Mouse (Mus musculus) neural tube, embryonic 13.5 days (tissue): ENCODE results near the gene Tnrc6b. TPM values are rescaled to one million over a fixed set of nuclear protein-coding genes. Genes with fewer than 3 reads are reported as not detected.

Source experiments
- ATAC-seq: fragments of 200-750 bp; cut with Nextera tagmentation; 2 replicates; pipeline ENCODE4 v1.8.0; 2017; ENCODE audit warnings: low read depth, mild to moderate bottlenecking, moderate TSS enrichment, moderate library complexity
- H3K27ac ChIP-seq: fragments of 300-500 bp; sonication (generic); replicated peaks from 2 replicates; pipeline ENCODE4 v1.5.1; 2015; ENCODE audit warnings: moderate library complexity, mild to moderate bottlenecking, inconsistent platforms
- H3K27me3 ChIP-seq: fragments of 300-500 bp; sonication (generic); 2 replicates; pipeline ENCODE4 v1.6.1; 2015; ENCODE audit warnings: mild to moderate bottlenecking, inconsistent platforms
- H3K36me3 ChIP-seq: fragments of 300-500 bp; sonication (generic); 2 replicates; pipeline ENCODE4 v1.6.1; 2015; ENCODE audit warnings: mild to moderate bottlenecking, inconsistent platforms
- H3K4me1 ChIP-seq: fragments of 300-500 bp; sonication (generic); replicated peaks from 2 replicates; pipeline ENCODE4 v1.6.1; 2015; ENCODE audit warnings: inconsistent platforms
- H3K4me2 ChIP-seq: fragments of 300-500 bp; sonication (generic); 2 replicates; pipeline ENCODE4 v1.6.1; 2015; ENCODE audit warnings: inconsistent platforms, mild to moderate bottlenecking, moderate library complexity
- H3K4me3 ChIP-seq: fragments of 300-500 bp; sonication (generic); 2 replicates; pipeline ENCODE4 v1.5.1; 2015; ENCODE audit warnings: mild to moderate bottlenecking, inconsistent platforms
- H3K9ac ChIP-seq: fragments of 300-500 bp; sonication (generic); 2 replicates; pipeline ENCODE4 v1.6.1; 2015; ENCODE audit warnings: moderate library complexity, mild to moderate bottlenecking, inconsistent platforms
- H3K9me3 ChIP-seq: fragments of 300-500 bp; sonication (generic); 2 replicates; pipeline ENCODE4 v1.6.1; 2016; ENCODE audit warnings: inconsistent platforms
- WGBS: fragments of 180-500 bp; shearing (Covaris S2); methylation state at CpG from one replicate; pipeline ENCODE4 v1.1.7; 2015; 5-methylcytosine and 5-hydroxymethylcytosine counted together
- polyA plus RNA-seq: library from polyadenylated mRNA; unstranded; fragments of >200 nt; fragmentation: Nextera tagmentation; extraction: Ambion mirVana; gene quantifications from 2 replicates; pipeline ENCODE4 v1.2.1, GENCODE M21; 2015

Gene Tnrc6b
- polyA plus RNA-seq, 1 experiment from 2014 or later = 35.5 TPM

DNA sequence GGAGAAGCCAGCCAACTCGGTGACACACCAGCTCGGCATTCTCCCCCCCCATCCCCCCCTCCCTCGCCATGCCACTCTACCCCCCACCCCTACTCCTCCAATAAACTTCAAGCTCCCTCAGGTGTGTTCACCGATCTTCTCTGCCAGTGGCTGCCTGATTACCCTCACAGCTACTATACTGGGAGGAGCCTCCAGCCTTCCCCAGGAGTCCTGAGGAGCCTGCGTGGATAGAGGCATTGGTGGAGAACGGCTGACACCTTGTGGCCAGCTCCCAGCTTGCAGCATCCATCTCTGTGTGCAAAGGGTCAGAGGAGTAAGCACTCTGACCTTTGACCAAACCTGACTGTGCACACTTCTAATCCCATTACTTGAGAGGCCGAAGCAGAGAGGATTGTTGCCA is 6.8 kb upstream of the Tnrc6b start:
- Histone ChIP-seq H3K36me3 (no peaks in the 10 kb centered on the region), H3K4me3 (no peak overlapping the region), H3K27ac (no peak overlapping the region), H3K27me3 (peaks cover 5% of the 10 kb centered on the region; the same call in 1 of the 2 replicates), H3K9ac (no peak overlapping the region), H3K4me2 (0 out of 2 replicates have a peak overlapping the region, but pooled peaks have one; percentile 27), H3K9me3 (no peaks in the 10 kb centered on the region), H3K4me1 (peaks cover 35% of the 10 kb centered on the region)
- 6% methylated on average over 7 of the region's 7 CpGs for WGBS
- peak; percentile 84 for ATAC-seq

DNA sequence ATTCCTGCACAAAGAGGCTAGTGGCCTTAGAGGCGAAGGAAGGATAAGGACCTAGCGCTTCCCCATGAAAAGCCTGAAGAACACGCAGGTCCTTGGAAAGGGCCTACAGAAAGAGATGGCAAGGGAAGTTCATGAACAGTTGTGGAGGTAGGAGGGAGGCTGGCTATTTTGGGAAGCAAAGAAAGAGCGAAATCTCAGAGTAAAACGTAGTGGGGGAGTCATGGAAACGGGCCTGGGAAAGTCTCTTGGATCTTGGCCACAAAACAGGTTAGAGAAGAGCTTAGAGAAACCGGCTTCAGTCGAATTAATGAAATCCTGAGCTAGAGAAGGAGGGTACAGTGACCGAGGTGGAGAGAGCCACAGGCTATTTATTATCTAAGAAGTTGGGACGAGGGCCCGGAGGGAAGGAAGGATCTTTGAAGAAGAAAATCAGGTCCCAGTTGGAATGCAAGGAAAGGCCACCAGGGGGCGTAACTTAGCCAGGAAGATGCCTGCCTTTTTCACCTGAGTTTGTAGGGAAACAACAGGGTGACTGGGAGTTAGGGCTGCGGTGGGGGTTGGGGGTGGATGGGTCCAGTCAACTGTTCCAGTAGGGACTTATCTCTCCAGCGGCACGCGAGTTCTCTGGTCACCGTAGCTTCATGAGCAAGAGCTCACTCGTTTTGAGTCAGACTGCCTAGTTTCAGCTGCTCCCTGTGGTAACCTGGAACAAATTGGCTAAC is 5.1 kb upstream of the Tnrc6b start:
- Histone ChIP-seq H3K4me1 (peaks cover 40% of the 10 kb centered on the region), H3K27ac (peak overlapping the region; percentile 89), H3K4me3 (peak overlapping the region; percentile 19), H3K36me3 (no peaks in the 10 kb centered on the region), H3K27me3 (peaks cover 5% of the 10 kb centered on the region; the same call in 1 of the 2 replicates), H3K9me3 (no peaks in the 10 kb centered on the region), H3K9ac (peak overlapping the region; percentile 27), H3K4me2 (peak overlapping the region; percentile 53)
- WGBS = 28% methylated on average over 18 of the region's 18 CpGs
- ATAC-seq = no peak

- Histone ChIP-seq H3K27ac (peak overlapping the region; percentile 89), H3K36me3 (no peaks in the 10 kb centered on the region), H3K4me2 (peak overlapping the region; percentile 53), H3K4me3 (peak overlapping the region; percentile 19), H3K9ac (peak overlapping the region; percentile 27), H3K27me3 (peaks cover 5% of the 10 kb centered on the region; the same call in 1 of the 2 replicates), H3K9me3 (no peaks in the 10 kb centered on the region), H3K4me1 (peaks cover 40% of the 10 kb centered on the region)
- ATAC-seq = no peak
- 9% methylated on average over 11 of the region's 11 CpGs for WGBS
Measured at GRCm38 (mm10) chr15:80706596-80706995, 4.5 kb upstream of the Tnrc6b start.

DNA sequence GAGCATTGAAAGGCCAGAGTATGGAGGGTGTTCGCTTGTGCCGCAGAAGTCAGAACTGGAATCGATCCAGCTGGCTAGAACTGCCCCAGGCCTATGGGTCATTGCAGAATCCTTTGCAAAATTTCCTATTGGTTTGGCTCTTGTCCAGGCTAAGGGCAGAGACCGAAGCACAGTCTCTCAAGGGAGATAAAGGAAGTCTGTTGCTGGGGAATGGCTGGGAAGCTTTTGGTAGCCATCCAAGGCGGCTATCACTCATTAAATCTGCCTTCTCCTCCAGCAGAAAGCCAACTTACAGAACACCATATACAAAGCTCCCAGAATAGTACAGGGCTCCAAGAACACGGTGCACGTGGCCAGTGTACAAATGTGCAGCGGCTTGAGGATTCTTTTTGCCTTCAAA is 4.0 kb upstream of the Tnrc6b start:
- Histone ChIP-seq H3K27ac (peak overlapping the region; percentile 89), H3K4me1 (peaks cover 44% of the 10 kb centered on the region), H3K9me3 (no peaks in the 10 kb centered on the region), H3K9ac (peak overlapping the region; percentile 47), H3K4me3 (no peak overlapping the region), H3K4me2 (peak overlapping the region; percentile 53), H3K27me3 (peaks cover 5% of the 10 kb centered on the region; the same call in 1 of the 2 replicates), H3K36me3 (no peaks in the 10 kb centered on the region)
- no peak for ATAC-seq
- WGBS = 36% methylated on average over 8 of the region's 8 CpGs

DNA sequence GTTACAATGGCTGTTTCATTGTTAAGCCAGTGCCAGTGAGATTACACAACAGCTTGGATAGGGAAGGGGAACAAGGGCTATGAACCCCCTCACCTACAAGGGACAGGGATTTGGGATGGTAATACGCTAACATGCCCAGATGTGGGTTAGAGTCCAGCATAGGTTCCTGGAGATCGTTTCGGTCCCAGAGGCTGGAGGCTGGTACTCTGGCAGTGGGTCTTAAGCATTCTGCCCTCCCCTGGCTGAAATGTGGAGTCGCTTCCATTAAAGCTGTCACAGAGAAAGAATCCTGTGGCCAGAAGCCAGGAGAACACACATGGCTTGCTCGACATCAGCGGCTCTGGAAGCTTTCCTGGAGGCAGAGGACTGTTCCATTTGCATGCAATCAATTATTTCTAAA is 1.5 kb upstream of the Tnrc6b start:
- Histone ChIP-seq H3K9ac (no peak overlapping the region), H3K4me2 (no peak overlapping the region), H3K4me3 (no peak overlapping the region), H3K36me3 (no peaks in the 10 kb centered on the region), H3K27ac (no peak overlapping the region), H3K27me3 (no peaks in the 10 kb centered on the region), H3K4me1 (peaks cover 51% of the 10 kb centered on the region), H3K9me3 (no peaks in the 10 kb centered on the region)
- no peak for ATAC-seq
- WGBS = 46% methylated on average over 6 of the region's 6 CpGs

GRCm38 (mm10) chr15:80710257-80710607 is 881 bp upstream of the Tnrc6b start:
- H3K4me2 ChIP-seq = peak overlapping the region; percentile 49
- H3K36me3 ChIP-seq = no peaks in the 10 kb centered on the region
- ATAC-seq = no peak
- no peak overlapping the region for H3K9ac ChIP-seq
- peak overlapping the region; percentile 68 for H3K4me3 ChIP-seq
- no peaks in the 10 kb centered on the region for H3K9me3 ChIP-seq
- WGBS = 10% methylated on average over 5 of the region's 5 CpGs
- H3K27ac ChIP-seq = peak overlapping the region; percentile 96
- peaks cover 51% of the 10 kb centered on the region for H3K4me1 ChIP-seq
- H3K27me3 ChIP-seq = no peaks in the 10 kb centered on the region

DNA sequence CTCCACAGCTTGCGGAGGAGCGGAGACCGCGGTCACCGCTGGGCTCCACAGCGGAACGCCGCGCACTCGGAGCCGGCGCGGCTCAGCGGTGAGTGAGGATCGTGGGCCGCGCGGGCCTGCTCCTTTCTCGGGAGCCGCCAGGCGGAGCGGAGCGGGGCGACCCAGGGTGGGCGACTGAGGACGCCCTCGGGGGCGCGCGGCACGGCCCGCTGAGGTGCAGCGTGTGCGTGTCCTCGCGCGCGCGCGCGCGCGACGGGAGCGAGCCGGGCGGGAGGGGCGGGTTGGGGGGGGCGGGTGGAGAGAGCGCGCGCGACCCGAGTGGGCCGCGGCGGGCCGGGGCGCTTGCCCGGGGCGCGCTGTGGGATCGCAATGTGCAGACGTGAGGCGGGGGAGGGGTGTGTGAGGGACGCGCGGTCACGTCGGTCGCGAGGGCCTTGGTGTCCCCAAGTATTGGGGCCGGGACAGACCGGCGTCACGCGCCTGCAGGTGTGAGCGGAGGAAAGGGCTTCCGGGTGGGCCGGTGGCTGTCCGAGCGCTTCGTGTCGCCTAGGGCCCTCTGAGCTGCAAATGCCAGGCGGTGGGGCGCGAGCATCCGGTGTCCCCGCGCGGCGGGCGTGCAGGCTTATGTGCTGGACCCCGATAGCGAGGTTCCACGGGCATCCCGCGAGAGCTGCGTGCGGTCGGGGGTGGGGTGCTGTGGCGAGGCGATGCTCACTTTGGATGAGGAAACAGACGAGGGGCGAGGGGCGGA is 463 bp downstream of the Tnrc6b start:
- WGBS = under 1% methylated on average over 74 of the region's 106 CpGs
- Histone ChIP-seq H3K4me1 (peaks cover 39% of the 10 kb centered on the region), H3K4me2 (peak overlapping the region; percentile 83), H3K36me3 (no peaks in the 10 kb centered on the region), H3K27me3 (no peaks in the 10 kb centered on the region), H3K27ac (peak overlapping the region; percentile 92), H3K4me3 (peak overlapping the region; percentile 68), H3K9me3 (no peaks in the 10 kb centered on the region), H3K9ac (peak overlapping the region; percentile 90)
- peak; percentile 50 for ATAC-seq

DNA sequence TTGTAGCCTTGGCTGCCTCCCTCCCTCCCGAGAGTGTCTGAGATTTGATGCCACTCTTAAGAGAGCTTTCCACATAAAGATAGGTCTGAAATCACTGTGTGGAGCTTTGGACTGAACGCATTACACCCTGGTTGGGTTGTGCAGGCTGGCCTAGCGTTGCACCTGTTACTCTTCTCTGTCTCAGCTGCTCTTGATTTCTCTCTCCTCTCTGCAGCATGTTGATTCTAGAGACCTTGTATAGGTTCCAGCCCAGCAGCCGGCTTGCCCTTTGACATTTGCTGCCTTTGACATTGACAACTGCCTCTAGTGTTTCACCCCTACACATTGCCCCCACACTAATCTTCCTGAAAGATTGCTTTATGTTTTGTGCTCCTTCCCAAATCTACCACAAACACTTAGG is 3.2 kb downstream of the Tnrc6b start:
- no peak overlapping the region for H3K4me3 ChIP-seq
- H3K9me3 ChIP-seq = no peaks in the 10 kb centered on the region
- no peak overlapping the region for H3K27ac ChIP-seq
- no peaks in the 10 kb centered on the region for H3K27me3 ChIP-seq
- H3K4me2 ChIP-seq = no peak overlapping the region
- no peak overlapping the region for H3K9ac ChIP-seq
- ATAC-seq = no peak
- no peaks in the 10 kb centered on the region for H3K36me3 ChIP-seq
- H3K4me1 ChIP-seq = peaks cover 15% of the 10 kb centered on the region
- WGBS = 77% methylated on average over 4 of the region's 4 CpGs

DNA sequence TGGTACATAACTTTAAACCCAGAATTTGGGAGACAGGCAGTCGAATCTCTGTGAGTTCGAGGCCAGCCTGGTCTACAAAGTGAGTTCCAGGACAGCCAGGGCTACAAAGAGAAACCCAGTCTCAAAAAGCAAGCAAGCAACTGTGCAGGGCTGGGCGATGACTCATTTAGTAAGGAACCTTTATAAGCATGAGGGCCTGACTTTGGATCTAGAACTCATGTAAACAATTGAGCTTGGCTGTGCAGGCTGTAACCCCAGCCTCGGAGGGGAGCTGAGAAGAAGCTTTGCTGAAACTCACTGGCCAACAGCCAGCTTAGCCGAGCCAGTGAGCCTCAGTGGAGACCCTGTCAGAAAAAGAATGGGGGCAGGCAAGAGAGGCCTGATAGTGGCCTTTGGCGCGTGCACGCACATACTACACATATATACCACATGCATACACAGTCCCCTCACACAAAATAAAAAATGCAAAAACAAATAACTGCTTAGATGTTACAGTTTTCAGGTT is 5.6 kb downstream of the Tnrc6b start:
- Histone ChIP-seq H3K9ac (no peak overlapping the region), H3K4me2 (no peak overlapping the region), H3K9me3 (no peaks in the 10 kb centered on the region), H3K4me3 (no peak overlapping the region), H3K4me1 (peaks cover 10% of the 10 kb centered on the region), H3K36me3 (no peaks in the 10 kb centered on the region), H3K27me3 (no peaks in the 10 kb centered on the region), H3K27ac (no peak overlapping the region)
- 84% methylated on average over 8 of the region's 8 CpGs for WGBS
- no peak for ATAC-seq

GRCm38 (mm10) chr15:80717431-80717830 is 6.3 kb downstream of the Tnrc6b start:
- no peak for ATAC-seq
- no peaks in the 10 kb centered on the region for H3K9me3 ChIP-seq
- H3K4me3 ChIP-seq = no peak overlapping the region
- WGBS = 76% methylated on average over 1 of the region's 1 CpGs
- peaks cover 7% of the 10 kb centered on the region for H3K4me1 ChIP-seq
- no peak overlapping the region for H3K9ac ChIP-seq
- no peak overlapping the region for H3K4me2 ChIP-seq
- H3K36me3 ChIP-seq = no peaks in the 10 kb centered on the region
- no peaks in the 10 kb centered on the region for H3K27me3 ChIP-seq
- H3K27ac ChIP-seq = no peak overlapping the region

DNA sequence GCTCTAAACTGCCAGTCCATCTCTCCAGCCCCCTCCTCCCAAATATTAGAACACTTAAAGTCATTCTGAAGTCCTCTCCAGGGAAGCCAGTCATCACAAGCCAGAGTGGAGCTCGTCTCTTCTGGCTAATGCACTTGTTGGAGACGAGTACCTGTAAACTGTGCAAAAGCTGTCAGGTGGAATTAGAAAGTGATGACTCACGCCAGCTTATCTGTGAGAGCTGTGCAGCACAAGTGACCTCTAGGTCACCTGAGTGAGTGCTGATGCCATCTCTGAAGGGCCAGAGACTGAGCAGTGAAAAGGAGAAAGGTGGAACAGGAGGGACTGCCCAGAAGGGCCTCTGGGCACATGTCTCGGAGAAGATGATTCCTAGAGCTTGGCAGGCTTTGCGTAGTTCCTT is 9.1 kb downstream of the Tnrc6b start:
- WGBS = 91% methylated on average over 5 of the region's 5 CpGs
- Histone ChIP-seq H3K4me2 (no peak overlapping the region), H3K36me3 (no peaks in the 10 kb centered on the region), H3K4me1 (peaks cover 11% of the 10 kb centered on the region; the same call in 1 of the 2 replicates), H3K27me3 (no peaks in the 10 kb centered on the region), H3K9me3 (no peaks in the 10 kb centered on the region), H3K4me3 (no peak overlapping the region), H3K9ac (no peak overlapping the region), H3K27ac (no peak overlapping the region)
- no peak for ATAC-seq

DNA sequence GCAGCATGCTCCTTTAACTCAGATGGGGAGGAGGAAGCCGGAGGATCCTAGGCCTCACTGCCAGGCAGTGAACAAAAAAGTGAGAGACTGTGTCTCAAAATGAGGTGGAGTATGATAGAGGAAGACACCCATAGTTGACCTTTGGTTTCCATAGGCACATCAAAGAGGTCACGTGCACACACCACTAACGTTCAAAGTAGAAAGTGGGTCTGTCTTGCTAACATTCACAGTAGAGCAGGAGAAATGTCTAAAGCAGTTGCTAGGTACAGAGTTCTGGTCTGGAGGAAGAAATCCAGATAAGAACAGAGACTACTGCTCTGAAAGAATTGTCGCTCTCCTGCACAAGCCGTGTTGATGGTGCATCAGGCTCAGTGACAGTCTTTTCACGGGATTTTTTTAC is 10.7 kb downstream of the Tnrc6b start:
- H3K27me3 ChIP-seq = no peaks in the 10 kb centered on the region
- H3K36me3 ChIP-seq = no peaks in the 10 kb centered on the region
- peaks cover 11% of the 10 kb centered on the region; the same call in 1 of the 2 replicates for H3K4me1 ChIP-seq
- 82% methylated on average over 6 of the region's 6 CpGs for WGBS
- no peak overlapping the region for H3K4me3 ChIP-seq
- H3K9me3 ChIP-seq = no peaks in the 10 kb centered on the region
- no peak overlapping the region for H3K9ac ChIP-seq
- no peak overlapping the region for H3K4me2 ChIP-seq
- ATAC-seq = no peak
- no peak overlapping the region for H3K27ac ChIP-seq
